Mouse (Mus musculus) neural tube, embryonic 11.5 days (tissue): ENCODE measurements around the gene Mxd4. TPM values are rescaled to one million over a fixed set of nuclear protein-coding genes. Genes with fewer than 3 reads are reported as not detected.

ENCODE experiments used
- ATAC-seq: fragments of 200-750 bp; cut with Nextera tagmentation; 2 replicates; pipeline ENCODE4 v1.8.0; 2017; ENCODE audit warnings: moderate number of reproducible peaks, mild to moderate bottlenecking, moderate TSS enrichment, moderate library complexity; ENCODE audit not compliant: insufficient read depth, low FRiP score, low TSS enrichment
- DNase-seq: peaks from one replicate; pipeline ENCODE4 v3.0.0-alpha.2; 2015; ENCODE audit warnings: low spot score
- H3K27ac ChIP-seq: fragments of 300-500 bp; sonication (generic); 2 replicates; pipeline ENCODE4 v1.5.1; 2014; ENCODE audit warnings: low read depth, mild to moderate bottlenecking, low read length
- H3K27me3 ChIP-seq: fragments of 300-500 bp; sonication (generic); 2 replicates; pipeline ENCODE4 v1.6.1; 2014; ENCODE audit warnings: mild to moderate bottlenecking, low read length, mixed read lengths; ENCODE audit not compliant: control insufficient read depth, insufficient read depth
- H3K36me3 ChIP-seq: fragments of 300-500 bp; sonication (generic); 2 replicates; pipeline ENCODE4 v1.6.1; 2014; ENCODE audit warnings: mild to moderate bottlenecking, low read length, moderate library complexity, mixed read lengths; ENCODE audit not compliant: control insufficient read depth, insufficient read depth
- H3K4me1 ChIP-seq: fragments of 300-500 bp; sonication (generic); 2 replicates; pipeline ENCODE4 v1.6.1; 2014; ENCODE audit warnings: low read length, mixed read lengths; ENCODE audit not compliant: control insufficient read depth, insufficient read depth
- H3K4me2 ChIP-seq: fragments of 300-500 bp; sonication (generic); 2 replicates; pipeline ENCODE4 v1.6.1; 2014; ENCODE audit warnings: low read depth, mild to moderate bottlenecking, moderate library complexity
- H3K4me3 ChIP-seq: fragments of 300-500 bp; sonication (generic); 2 replicates; pipeline ENCODE4 v1.5.1; 2014; ENCODE audit warnings: low read depth, low read length
- H3K9ac ChIP-seq: fragments of 300-500 bp; sonication (generic); 2 replicates; pipeline ENCODE4 v1.6.1; 2014; ENCODE audit warnings: mild to moderate bottlenecking, low read length
- H3K9me3 ChIP-seq: fragments of 300-500 bp; sonication (generic); 2 replicates; pipeline ENCODE4 v1.6.1; 2016; ENCODE audit warnings: low read length; ENCODE audit not compliant: control insufficient read depth
- WGBS: fragments of 180-500 bp; shearing (Covaris S2); extraction: QIAGEN DNeasy Blood & Tissue Kit; methylation state at CpG from one replicate; pipeline ENCODE4 v1.1.7; 2014; 5-methylcytosine and 5-hydroxymethylcytosine counted together
- polyA plus RNA-seq: library from polyadenylated mRNA; unstranded; fragments of >200 nt; fragmentation: Nextera tagmentation; extraction: Ambion mirVana; gene quantifications from 2 replicates; pipeline ENCODE4 v1.2.1, GENCODE M21; 2014

Mxd4 gene
- polyA plus RNA-seq, 1 experiment from 2014 or later: 22.7 TPM

DNA sequence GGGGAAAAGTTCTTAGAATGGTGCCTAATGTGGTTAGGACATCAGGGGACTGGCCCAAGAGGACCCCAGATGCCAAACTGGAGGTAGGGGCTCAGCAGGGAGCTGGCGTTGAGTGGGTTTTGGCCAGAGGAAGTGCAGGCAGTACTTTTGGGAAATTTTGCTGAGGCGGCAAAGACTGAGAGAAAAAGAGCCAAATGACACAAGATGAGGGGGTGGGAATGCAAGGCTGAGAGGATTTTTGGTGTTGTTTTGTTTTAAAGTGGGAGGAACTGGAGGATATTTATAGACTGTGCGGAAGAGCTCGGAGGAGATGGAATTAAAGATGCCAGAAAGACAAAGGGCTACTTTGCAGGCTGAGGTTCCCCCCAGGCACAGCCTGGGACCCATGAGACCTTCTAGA is 16.8 kb downstream of the Mxd4 start:
- Histone ChIP-seq H3K27me3 (no peaks in the 10 kb centered on the region), H3K27ac (no peak overlapping the region), H3K9me3 (no peaks in the 10 kb centered on the region), H3K4me3 (no peak overlapping the region), H3K36me3 (no peaks in the 10 kb centered on the region; the same call in none of the 2 replicates), H3K4me2 (no peak overlapping the region), H3K4me1 (peaks cover 8% of the 10 kb centered on the region; the same call in 1 of the 2 replicates), H3K9ac (no peak overlapping the region)
- no peak for DNase-seq
- ATAC-seq: no peak
- 92% methylated on average over 4 of the region's 4 CpGs for WGBS

DNA sequence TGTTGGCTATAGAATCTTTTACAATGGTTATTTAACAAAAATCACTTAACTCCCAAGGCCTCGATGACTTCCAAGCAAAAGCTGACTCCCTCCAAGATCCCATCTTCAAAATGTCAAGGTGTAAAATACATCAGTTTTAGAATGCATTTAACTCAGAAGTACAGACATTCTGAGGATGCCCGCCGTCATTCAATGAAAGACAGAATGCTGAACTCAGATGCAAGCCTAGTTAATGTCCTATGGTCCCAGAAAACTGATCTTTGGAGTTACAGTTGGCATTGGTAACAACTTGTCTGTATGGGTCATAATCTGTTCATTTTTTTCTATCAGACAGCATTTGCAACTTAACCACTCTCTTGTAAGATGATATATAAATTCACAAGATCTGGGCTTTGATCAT is 17.6 kb downstream of the Mxd4 start:
- Histone ChIP-seq H3K9me3 (no peaks in the 10 kb centered on the region), H3K27me3 (no peaks in the 10 kb centered on the region), H3K4me1 (peaks cover 8% of the 10 kb centered on the region; the same call in 1 of the 2 replicates), H3K9ac (peak overlapping the region; percentile 61), H3K27ac (peak overlapping the region; percentile 87), H3K4me3 (peak overlapping the region; percentile 77), H3K36me3 (no peaks in the 10 kb centered on the region; the same call in 1 of the 2 replicates), H3K4me2 (peak overlapping the region; percentile 41)
- DNase-seq (no peak), ATAC-seq (no peak)
- 84% methylated on average over 3 of the region's 3 CpGs for WGBS

DNA sequence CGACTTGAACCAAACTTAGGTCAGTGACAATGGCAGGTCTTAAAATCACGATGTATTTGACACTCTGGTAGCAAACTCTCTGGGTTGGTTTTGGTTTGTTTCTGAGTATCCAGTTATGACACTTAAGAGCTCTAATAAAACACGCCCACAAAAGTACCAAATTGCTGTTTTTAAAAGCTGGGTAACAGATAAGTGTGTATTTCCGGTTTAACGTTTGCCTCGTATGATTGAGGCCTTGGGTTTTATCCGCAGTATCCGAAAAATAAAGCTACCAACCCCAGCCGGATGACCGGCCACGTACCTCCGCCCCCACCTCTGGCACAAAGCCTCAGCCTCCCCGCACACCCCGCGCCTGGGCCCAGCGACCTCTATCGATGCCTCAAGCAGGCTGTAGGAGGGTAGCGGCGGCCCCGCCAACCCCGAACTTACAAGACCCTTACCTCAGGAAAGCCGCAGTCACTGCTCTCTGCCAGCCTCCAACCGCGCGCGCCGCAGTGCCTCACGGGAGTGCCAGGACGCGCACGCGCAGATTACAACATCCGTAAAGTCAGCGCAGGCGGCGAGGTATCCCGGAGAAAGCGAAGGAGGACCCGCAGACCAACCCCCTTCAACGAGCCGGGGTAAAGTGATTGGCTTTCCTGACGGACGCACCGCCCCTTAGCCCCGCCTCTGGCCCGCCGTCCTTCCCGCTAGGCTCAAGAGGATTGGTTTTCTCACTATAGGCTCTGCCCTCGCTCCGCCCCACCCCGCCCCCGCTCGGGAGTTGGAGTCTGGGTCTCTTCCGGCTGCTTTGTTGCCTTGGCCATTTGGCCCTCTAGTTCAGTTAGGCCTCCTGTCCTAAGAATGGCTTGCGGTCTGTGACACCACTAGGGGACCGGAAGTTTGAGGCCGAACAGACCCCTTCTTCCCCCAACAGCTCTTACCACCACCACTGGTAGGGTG is 18.3 kb downstream of the Mxd4 start, which contains the start of the genes Poln and Haus3:
Gene Poln (minus strand): TSS at position 499 of the 942 bp plus-strand sequence.
Gene Haus3 (minus strand): TSS at position 578 of the 942 bp plus-strand sequence.
- no peaks in the 10 kb centered on the region for H3K27me3 ChIP-seq
- H3K27ac ChIP-seq: peak within 1 kb of the TSS; percentile 87
- peaks cover 8% of the 10 kb centered on the region; the same call in 1 of the 2 replicates for H3K4me1 ChIP-seq
- DNase-seq (peak; percentile 99), ATAC-seq (peak; percentile 99)
- under 1% methylated on average over 47 of the region's 57 CpGs for WGBS
- H3K4me3 ChIP-seq: peak within 1 kb of the TSS; percentile 77
- peak within 1 kb of the TSS; percentile 73 for H3K9ac ChIP-seq
- H3K9me3 ChIP-seq: no peaks in the 10 kb centered on the region
- no peaks in the 10 kb centered on the region; the same call in 1 of the 2 replicates for H3K36me3 ChIP-seq
- H3K4me2 ChIP-seq: peak within 1 kb of the TSS; percentile 58

DNA sequence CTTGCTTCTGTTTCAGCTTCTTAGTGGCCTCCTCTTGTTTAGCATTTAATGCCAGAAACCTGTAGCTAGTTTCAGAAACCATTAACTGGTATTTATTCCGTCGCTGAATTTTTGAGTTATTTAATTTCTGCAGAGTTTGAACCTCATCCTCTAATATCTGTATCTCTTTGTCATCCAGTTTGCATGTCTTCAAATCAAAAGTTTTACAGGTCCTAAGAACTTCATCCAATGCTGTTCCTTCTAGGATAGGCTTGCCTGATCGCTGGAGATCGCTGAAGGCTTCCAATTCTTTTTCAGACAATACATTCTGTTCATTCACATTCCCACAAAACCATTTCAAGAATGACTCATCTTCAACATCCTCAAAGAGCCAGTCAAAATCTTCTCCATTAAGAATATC is 19.7 kb downstream of the Mxd4 start:
- ATAC-seq: no peak
- no peaks in the 10 kb centered on the region for H3K27me3 ChIP-seq
- H3K4me2 ChIP-seq: peak overlapping the region; percentile 5; the same call in 1 of the 2 replicates
- no peak overlapping the region for H3K9ac ChIP-seq
- H3K4me3 ChIP-seq: no peak overlapping the region; the same call in 1 of the 2 replicates
- no peak overlapping the region for H3K27ac ChIP-seq
- no peak for DNase-seq
- peaks cover 8% of the 10 kb centered on the region; the same call in 1 of the 2 replicates for H3K4me1 ChIP-seq
- 83% methylated on average over 4 of the region's 4 CpGs for WGBS
- H3K36me3 ChIP-seq: 0 out of 2 replicates have a peak, but pooled peaks cover 2% of the 10 kb centered on the region
- H3K9me3 ChIP-seq: no peaks in the 10 kb centered on the region

DNA sequence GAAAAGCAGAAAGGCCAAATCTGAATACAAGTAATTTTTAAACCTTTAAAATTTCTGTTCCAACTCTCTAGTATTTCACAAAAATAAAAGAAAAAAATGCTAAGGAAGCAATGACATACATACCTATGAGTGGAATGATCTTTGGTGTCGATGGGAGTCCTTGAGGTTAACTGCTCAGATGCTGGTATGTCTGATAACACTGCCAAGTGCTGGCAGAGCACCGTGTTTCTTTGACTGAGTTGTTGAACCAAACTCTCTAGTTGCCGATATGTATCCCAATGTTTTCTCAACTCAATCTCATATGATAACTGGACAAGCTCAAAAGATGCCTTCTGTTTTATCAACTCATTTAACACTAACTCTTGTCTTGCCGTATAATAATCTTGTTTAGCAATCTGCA is 21.7 kb downstream of the Mxd4 start:
- no peak for ATAC-seq

DNA sequence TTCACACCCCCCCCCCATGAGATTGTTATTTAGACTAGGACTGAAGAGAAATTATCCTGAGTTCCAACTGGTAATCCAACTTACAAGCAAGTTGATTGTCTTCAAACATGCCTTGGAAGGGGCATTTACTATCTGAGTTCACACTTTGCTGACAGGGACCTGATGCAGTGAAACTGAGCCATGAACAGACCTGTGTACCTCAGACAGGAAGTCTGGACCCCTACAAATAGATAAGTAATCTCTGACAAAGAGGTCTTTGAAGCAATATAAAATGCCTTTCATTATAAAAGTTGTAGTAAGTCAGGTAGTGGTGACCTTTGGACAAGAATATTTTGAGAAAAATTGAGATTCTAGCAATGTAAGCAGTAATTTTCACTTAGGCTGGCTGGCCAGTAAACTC is 39.0 kb downstream of the Mxd4 start:
- DNase-seq: no peak
- H3K4me1 ChIP-seq: no peaks in the 10 kb centered on the region
- H3K9ac ChIP-seq: no peak overlapping the region
- H3K36me3 ChIP-seq: no peaks in the 10 kb centered on the region
- H3K27me3 ChIP-seq: no peaks in the 10 kb centered on the region
- no peak overlapping the region for H3K4me2 ChIP-seq
- no peak overlapping the region for H3K27ac ChIP-seq
- no peak overlapping the region for H3K4me3 ChIP-seq
- H3K9me3 ChIP-seq: no peaks in the 10 kb centered on the region
- no peak for ATAC-seq

More for the DNA sequence above, 21.7 kb downstream of the Mxd4 start:
- DNase-seq: no peak
- Histone ChIP-seq H3K27me3 (no peaks in the 10 kb centered on the region), H3K9me3 (no peaks in the 10 kb centered on the region), H3K4me1 (peaks cover 8% of the 10 kb centered on the region; the same call in 1 of the 2 replicates), H3K4me3 (no peak overlapping the region), H3K4me2 (no peak overlapping the region), H3K36me3 (0 out of 2 replicates have a peak, but pooled peaks cover 2% of the 10 kb centered on the region), H3K9ac (no peak overlapping the region), H3K27ac (no peak overlapping the region)
- 93% methylated on average over 4 of the region's 4 CpGs for WGBS

GRCm38 (mm10) chr5:34147554-34147953 is 40.0 kb downstream of the Mxd4 start:
- Histone ChIP-seq H3K4me2 (no peak overlapping the region), H3K27ac (no peak overlapping the region), H3K36me3 (no peaks in the 10 kb centered on the region), H3K9me3 (no peaks in the 10 kb centered on the region), H3K4me3 (no peak overlapping the region), H3K27me3 (no peaks in the 10 kb centered on the region), H3K4me1 (no peaks in the 10 kb centered on the region), H3K9ac (no peak overlapping the region)
- 89% methylated on average over 3 of the region's 3 CpGs for WGBS
- ATAC-seq (no peak), DNase-seq (no peak)

DNA sequence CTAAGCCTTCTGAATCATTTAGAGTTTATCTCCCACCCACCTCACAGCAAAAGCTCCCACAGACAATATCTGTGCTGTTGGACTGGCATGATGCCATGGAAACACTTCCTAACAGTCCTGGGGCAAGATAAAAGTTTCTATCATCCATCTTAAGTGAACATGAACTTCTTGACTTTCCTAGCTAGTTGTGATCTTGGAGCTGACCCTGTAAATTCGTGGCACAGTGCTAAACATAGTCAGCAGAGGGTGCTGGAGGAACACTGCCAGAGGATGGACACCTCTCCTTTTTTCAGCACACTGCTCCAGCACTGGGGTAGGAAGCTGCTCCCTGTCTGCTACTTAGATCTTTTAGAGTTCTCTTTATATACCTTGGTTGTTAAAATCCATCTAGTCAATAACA is 47.8 kb downstream of the Mxd4 start:
- Histone ChIP-seq H3K27me3 (no peaks in the 10 kb centered on the region), H3K4me2 (no peak overlapping the region), H3K4me3 (no peak overlapping the region), H3K9me3 (no peaks in the 10 kb centered on the region), H3K4me1 (no peaks in the 10 kb centered on the region), H3K9ac (no peak overlapping the region), H3K36me3 (no peaks in the 10 kb centered on the region), H3K27ac (no peak overlapping the region)
- DNase-seq (peak; percentile 10), ATAC-seq (no peak)
- 3% methylated on average over 1 of the region's 1 CpGs for WGBS
